Mouse (Mus musculus) liver, embryonic 14.5 days (tissue): ENCODE data around the gene Elovl6. TPM values are rescaled to one million over a fixed set of nuclear protein-coding genes. Genes with fewer than 3 reads are reported as not detected.
A peak's percentile ranks its signal among the peaks of the same experiment; 100 is the strongest.

Experiments
- ATAC-seq: fragments of 200-750 bp; cut with Nextera tagmentation; 2 replicates; pipeline ENCODE4 v1.8.0; 2017; ENCODE audit warnings: moderate number of reproducible peaks, mild to moderate bottlenecking, moderate library complexity; ENCODE audit not compliant: insufficient read depth
- DNase-seq, 3 experiments: peaks; one replicate each; pipeline ENCODE4 v3.0.0-alpha.2; 2012 to 2013; ENCODE audit warnings: low read depth in 3 of 3, low spot score in 3 of 3
- H3K27ac ChIP-seq: fragments of 300-500 bp; sonication (generic); 2 replicates; pipeline ENCODE4 v1.5.1; 2014; ENCODE audit warnings: moderate library complexity, mild to moderate bottlenecking, control low read depth, inconsistent platforms
- H3K27me3 ChIP-seq: fragments of 300-500 bp; sonication (generic); 2 replicates; pipeline ENCODE4 v1.6.1; 2014; ENCODE audit warnings: mild to moderate bottlenecking, low read length, moderate library complexity; ENCODE audit not compliant: control insufficient read depth, insufficient read depth
- H3K36me3 ChIP-seq: fragments of 300-500 bp; sonication (generic); replicated peaks from 2 replicates; pipeline ENCODE4 v1.6.1; 2014; ENCODE audit warnings: low read depth; ENCODE audit not compliant: control insufficient read depth, insufficient read depth
- H3K4me1 ChIP-seq, 2 experiments: fragments of 200-500 bp in 1 of 2; fragments of 300-500 bp in 1 of 2; sonication (generic) in 1 of 2; replicated peaks; 2 replicates each; pipeline ENCODE4 v1.6.1; 2012 to 2014; ENCODE audit warnings: antibody characterized with exemption in 1 of 2, inconsistent platforms in 1 of 2, low read length in 1 of 2; ENCODE audit not compliant: control insufficient read depth in 2 of 2, insufficient read depth in 2 of 2
- H3K4me2 ChIP-seq: fragments of 300-500 bp; sonication (generic); 2 replicates; pipeline ENCODE4 v1.6.1; 2014; ENCODE audit warnings: low read depth, mild to moderate bottlenecking, control low read depth, moderate library complexity
- H3K4me3 ChIP-seq, 2 experiments: fragments of 200-500 bp in 1 of 2; fragments of 300-500 bp in 1 of 2; sonication (generic) in 1 of 2; 2 replicates each; pipeline ENCODE4 v1.5.1; 2012 to 2014; ENCODE audit warnings: low read depth in 2 of 2, low read length in 2 of 2, mild to moderate bottlenecking in 2 of 2, control low read depth in 1 of 2, inconsistent platforms in 1 of 2, moderate library complexity in 1 of 2; ENCODE audit not compliant: insufficient read depth in 1 of 2
- H3K9ac ChIP-seq: fragments of 300-500 bp; sonication (generic); replicated peaks from 2 replicates; pipeline ENCODE4 v1.6.1; 2014; ENCODE audit warnings: mild to moderate bottlenecking, control low read depth, moderate library complexity
- H3K9me3 ChIP-seq: fragments of 300-500 bp; sonication (generic); 2 replicates; pipeline ENCODE4 v1.6.1; 2016; ENCODE audit warnings: low read length, mixed read lengths; ENCODE audit not compliant: control insufficient read depth
- CTCF ChIP-seq: IDR thresholded peaks from 2 replicates; pipeline ENCODE4 v1.5.1; 2016; ENCODE audit warnings: antibody characterized with exemption, low read depth, control low read depth
- EP300 ChIP-seq: IDR thresholded peaks from 2 replicates; pipeline ENCODE4 v1.6.1; 2016; ENCODE audit warnings: antibody characterized with exemption, low read depth
- WGBS: fragments of 180-500 bp; shearing (Covaris S2); extraction: QIAGEN DNeasy Blood & Tissue Kit; methylation state at CpG from one replicate; pipeline ENCODE4 v1.1.7; 2014; ENCODE audit not compliant: insufficient replicate concordance; 5-methylcytosine and 5-hydroxymethylcytosine counted together
- polyA plus RNA-seq, 2 experiments: library from polyadenylated mRNA; depleted of rRNA in 1 of 2; stranded (reverse) in 1 of 2; unstranded in 1 of 2; fragments of >200 nt; fragmentation: Nextera tagmentation in 1 of 2; extraction: Ambion mirVana in 1 of 2; gene quantifications; 2 replicates each; pipeline versions ENCODE4 v1.2.1 to v1.2.3; 2012 to 2014

Gene Elovl6
- polyA plus RNA-seq, 2 experiments = 7.2 TPM

GRCm38 (mm10) chr3:129612311-129613097, 80.3 kb downstream of the Elovl6 start:
- 0 out of 2 replicates have a peak, but pooled peaks have one; percentile 26 for ATAC-seq
- peaks cover 0 to 4% of the 10 kb centered on the region in 2 experiments; a peak in 1 of 4 replicates for H3K4me1 ChIP-seq
- TF ChIP-seq EP300 (no peak), CTCF (no peak)
- no peaks in the 10 kb centered on the region for H3K27me3 ChIP-seq
- 62% methylated on average over 25 of the region's 25 CpGs for WGBS
- DNase-seq = no peak
- H3K9me3 ChIP-seq = no peaks in the 10 kb centered on the region
- no peak overlapping the region for H3K9ac ChIP-seq
- no peak overlapping the region for H3K4me3 ChIP-seq
- no peak overlapping the region for H3K4me2 ChIP-seq
- H3K27ac ChIP-seq = no peak overlapping the region
- H3K36me3 ChIP-seq = no peaks in the 10 kb centered on the region

- WGBS = 58% methylated on average over 7 of the region's 7 CpGs
- Histone ChIP-seq H3K27me3 (no peaks in the 10 kb centered on the region), H3K4me3 (no peak overlapping the region), H3K9me3 (no peaks in the 10 kb centered on the region), H3K4me2 (no peak overlapping the region), H3K27ac (no peak overlapping the region), H3K36me3 (no peaks in the 10 kb centered on the region), H3K4me1 (peaks cover 0 to 4% of the 10 kb centered on the region in 2 experiments; a peak in 1 of 4 replicates), H3K9ac (no peak overlapping the region)
- DNase-seq = no peak
- no peak for TF ChIP-seq CTCF
- TF ChIP-seq EP300 = no peak
- ATAC-seq = no peak
These were observed 81.6 kb downstream of the Elovl6 start for GRCm38 (mm10) chr3:129613756-129614155.

- Histone ChIP-seq H3K4me2 (no peak overlapping the region), H3K4me1 (peaks cover 0 to 4% of the 10 kb centered on the region in 2 experiments; a peak in 1 of 4 replicates), H3K27me3 (no peaks in the 10 kb centered on the region), H3K4me3 (no peak overlapping the region), H3K27ac (no peak overlapping the region), H3K9ac (no peak overlapping the region), H3K36me3 (no peaks in the 10 kb centered on the region), H3K9me3 (no peaks in the 10 kb centered on the region)
- TF ChIP-seq CTCF (no peak), EP300 (no peak)
- 81% methylated on average over 2 of the region's 2 CpGs for WGBS
- no peak for DNase-seq
- ATAC-seq = no peak
These were observed 82.1 kb downstream of the Elovl6 start for GRCm38 (mm10) chr3:129614216-129614615.

GRCm38 (mm10) chr3:129617450-129617849, 85.3 kb downstream of the Elovl6 start:
- Histone ChIP-seq H3K27ac (no peak overlapping the region), H3K27me3 (no peaks in the 10 kb centered on the region), H3K4me2 (no peak overlapping the region), H3K4me3 (no peak overlapping the region), H3K9me3 (no peaks in the 10 kb centered on the region), H3K4me1 (peaks cover 0 to 10% of the 10 kb centered on the region in 2 experiments; a peak in 2 of 4 replicates), H3K36me3 (no peaks in the 10 kb centered on the region), H3K9ac (no peak overlapping the region)
- no peak for TF ChIP-seq EP300
- TF ChIP-seq CTCF = no peak
- WGBS = 72% methylated on average over 11 of the region's 11 CpGs
- ATAC-seq (no peak), DNase-seq (no peak)

GRCm38 (mm10) chr3:129619194-129619775, 87.1 kb downstream of the Elovl6 start:
- no peak for ATAC-seq
- TF ChIP-seq EP300 = no peak

More at GRCm38 (mm10) chr3:129619194-129619775, 87.1 kb downstream of the Elovl6 start:
- H3K9ac ChIP-seq = no peak overlapping the region
- DNase-seq = no peak
- no peaks in the 10 kb centered on the region for H3K36me3 ChIP-seq
- no peaks in the 10 kb centered on the region for H3K27me3 ChIP-seq
- no peak overlapping the region for H3K27ac ChIP-seq
- 75% methylated on average over 16 of the region's 16 CpGs for WGBS
- no peak overlapping the region for H3K4me3 ChIP-seq
- H3K4me2 ChIP-seq = no peak overlapping the region
- H3K9me3 ChIP-seq = no peaks in the 10 kb centered on the region
- peaks cover 0 to 5% of the 10 kb centered on the region in 2 experiments; a peak in 2 of 4 replicates for H3K4me1 ChIP-seq
